Mouse (Mus musculus): ENCODE data around the gene Wdr74.
A peak's percentile ranks its signal among the peaks of the same experiment; 100 is the strongest.

Gene Wdr74

DNA sequence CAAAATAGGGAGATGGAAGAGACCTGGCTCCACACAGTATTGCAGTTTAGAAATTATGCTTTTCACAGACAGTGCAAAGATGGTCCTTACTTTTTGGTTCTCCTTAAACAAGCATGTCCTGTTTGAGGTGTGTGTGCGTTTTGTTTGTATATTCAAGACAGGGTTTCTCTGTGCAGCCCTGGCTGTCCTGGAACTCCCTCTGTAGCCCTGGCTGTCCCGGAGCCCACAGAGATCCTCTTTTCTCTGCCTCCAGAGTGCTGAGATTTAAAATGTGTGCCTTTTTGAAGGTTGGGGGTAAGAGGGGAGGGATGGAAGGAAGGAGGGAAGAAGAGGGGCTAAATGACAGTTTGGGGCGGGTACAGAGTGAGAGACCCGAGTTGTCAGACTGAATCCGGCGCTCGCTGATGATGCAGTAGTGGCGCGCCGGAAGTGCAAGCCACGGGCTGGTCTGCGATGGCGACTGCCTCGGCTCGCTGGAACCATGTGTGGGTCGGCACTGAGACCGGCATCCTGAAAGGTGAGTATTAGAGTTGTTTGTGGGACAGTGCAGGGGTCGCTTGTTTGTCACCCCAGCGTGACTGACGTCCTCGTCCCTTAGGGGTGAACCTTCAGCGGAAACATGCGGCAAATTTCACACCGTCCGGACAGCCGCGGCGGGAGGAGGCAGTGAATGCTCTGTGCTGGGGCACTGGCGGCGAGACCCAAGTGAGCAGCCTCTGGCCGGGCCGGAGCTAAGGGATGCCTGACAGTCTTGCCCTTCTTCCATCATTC, at the start of gene Wdr74:
Wdr74 (plus strand) TSS at position 439 of the 771 bp plus-strand sequence.
- DNase-seq (ENCODE audit: low read depth, low spot score), result peak; percentile 91

DNA sequence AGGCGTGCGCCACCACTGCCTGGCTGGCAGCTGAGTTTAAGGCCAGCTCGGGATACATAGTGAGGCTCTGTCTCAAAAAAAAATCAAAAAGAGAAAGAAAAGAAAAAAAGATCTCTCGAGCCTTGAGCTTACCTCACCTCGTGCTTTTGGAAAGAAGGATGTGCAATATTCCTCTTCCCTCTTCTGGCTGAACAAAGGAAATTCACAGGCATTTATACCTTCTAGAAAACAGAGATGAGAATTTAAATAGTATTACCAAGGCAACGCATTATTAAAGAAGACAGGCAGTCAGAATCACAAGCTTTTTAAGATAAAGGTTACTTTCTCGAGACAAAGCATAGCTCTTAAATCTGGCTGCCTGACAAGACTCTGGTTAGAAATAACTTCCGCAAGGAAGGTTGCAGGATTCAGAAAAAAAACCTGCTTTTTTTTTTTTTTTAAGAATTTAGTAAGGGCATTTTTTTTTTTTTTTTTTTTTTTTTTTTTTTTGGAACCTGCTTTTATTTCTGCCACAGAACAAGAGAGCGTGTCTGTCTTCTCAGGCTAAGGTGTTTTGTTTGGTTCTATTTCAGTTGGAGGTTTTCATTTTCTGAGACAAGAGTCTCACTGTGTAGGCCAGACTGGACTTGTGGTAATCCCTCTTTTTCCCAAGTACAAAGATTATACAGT, 43.6 kb upstream of the Wdr74 start:
- no peak for DNase-seq (ENCODE audit: low read depth, low spot score)
- Histone ChIP-seq H3K36me3 (ENCODE audit: control insufficient read depth, insufficient read depth, low read length, poor library complexity, severe bottlenecking) (no peaks in the 10 kb centered on the region), H3K27me3 (ENCODE audit: control insufficient read depth, insufficient read depth, low read length, poor library complexity, severe bottlenecking) (no peaks in the 10 kb centered on the region; the same call in 1 of the 2 replicates)

More for the DNA sequence above, at the start of gene Wdr74:
- no peaks in the 10 kb centered on the region for H3K27me3 ChIP-seq (ENCODE audit: control insufficient read depth, insufficient read depth, low read length, poor library complexity, severe bottlenecking)
- peaks cover 13% of the 10 kb centered on the region; the same call in 1 of the 2 replicates for H3K36me3 ChIP-seq (ENCODE audit: control insufficient read depth, insufficient read depth, low read length, poor library complexity, severe bottlenecking)

- H3K27me3 ChIP-seq (ENCODE audit: control insufficient read depth, insufficient read depth, low read length, poor library complexity, severe bottlenecking), result no peaks in the 10 kb centered on the region; the same call in 1 of the 2 replicates
- no peak for DNase-seq (ENCODE audit: low read depth, low spot score)
- H3K36me3 ChIP-seq (ENCODE audit: control insufficient read depth, insufficient read depth, low read length, poor library complexity, severe bottlenecking), result no peaks in the 10 kb centered on the region
Observed at GRCm38 (mm10) chr19:8692740-8693139, 42.9 kb upstream of the Wdr74 start.

GRCm38 (mm10) chr19:8695330-8695729, 40.3 kb upstream of the Wdr74 start:
- Histone ChIP-seq H3K36me3 (ENCODE audit: control insufficient read depth, insufficient read depth, low read length, poor library complexity, severe bottlenecking) (no peaks in the 10 kb centered on the region), H3K27me3 (ENCODE audit: control insufficient read depth, insufficient read depth, low read length, poor library complexity, severe bottlenecking) (no peaks in the 10 kb centered on the region)
- DNase-seq (ENCODE audit: low read depth, low spot score), result peak; percentile 71

- no peaks in the 10 kb centered on the region for H3K36me3 ChIP-seq (ENCODE audit: control insufficient read depth, insufficient read depth, low read length, poor library complexity, severe bottlenecking)
- no peak for DNase-seq (ENCODE audit: low read depth, low spot score)
Observed at GRCm38 (mm10) chr19:8699652-8700051, 36.0 kb upstream of the Wdr74 start.

GRCm38 (mm10) chr19:8702458-8702857, 33.2 kb upstream of the Wdr74 start:
- Histone ChIP-seq H3K36me3 (ENCODE audit: control insufficient read depth, insufficient read depth, low read length, poor library complexity, severe bottlenecking) (peaks cover 7% of the 10 kb centered on the region; the same call in 1 of the 2 replicates), H3K27me3 (ENCODE audit: control insufficient read depth, insufficient read depth, low read length, poor library complexity, severe bottlenecking) (no peaks in the 10 kb centered on the region)
- no peak for DNase-seq (ENCODE audit: low read depth, low spot score)

More at GRCm38 (mm10) chr19:8699652-8700051, 36.0 kb upstream of the Wdr74 start:
- no peaks in the 10 kb centered on the region for H3K27me3 ChIP-seq (ENCODE audit: control insufficient read depth, insufficient read depth, low read length, poor library complexity, severe bottlenecking)

GRCm38 (mm10) chr19:8703571-8703970, 32.1 kb upstream of the Wdr74 start:
- Histone ChIP-seq H3K36me3 (ENCODE audit: control insufficient read depth, insufficient read depth, low read length, poor library complexity, severe bottlenecking) (peaks cover 16% of the 10 kb centered on the region), H3K27me3 (ENCODE audit: control insufficient read depth, insufficient read depth, low read length, poor library complexity, severe bottlenecking) (no peaks in the 10 kb centered on the region)
- no peak for DNase-seq (ENCODE audit: low read depth, low spot score)

GRCm38 (mm10) chr19:8705026-8705708, 30.5 kb upstream of the Wdr74 start:
- DNase-seq (ENCODE audit: low read depth, low spot score), result no peak
- Histone ChIP-seq H3K27me3 (ENCODE audit: control insufficient read depth, insufficient read depth, low read length, poor library complexity, severe bottlenecking) (no peaks in the 10 kb centered on the region), H3K36me3 (ENCODE audit: control insufficient read depth, insufficient read depth, low read length, poor library complexity, severe bottlenecking) (peaks cover 31% of the 10 kb centered on the region)

- peaks cover 31% of the 10 kb centered on the region for H3K36me3 ChIP-seq (ENCODE audit: control insufficient read depth, insufficient read depth, low read length, poor library complexity, severe bottlenecking)
- no peaks in the 10 kb centered on the region for H3K27me3 ChIP-seq (ENCODE audit: control insufficient read depth, insufficient read depth, low read length, poor library complexity, severe bottlenecking)
- DNase-seq (ENCODE audit: low read depth, low spot score), result no peak
Observed at GRCm38 (mm10) chr19:8706132-8706667, 29.4 kb upstream of the Wdr74 start.

- DNase-seq (ENCODE audit: low read depth, low spot score), result no peak
- Histone ChIP-seq H3K36me3 (ENCODE audit: control insufficient read depth, insufficient read depth, low read length, poor library complexity, severe bottlenecking) (peaks cover 31% of the 10 kb centered on the region), H3K27me3 (ENCODE audit: control insufficient read depth, insufficient read depth, low read length, poor library complexity, severe bottlenecking) (no peaks in the 10 kb centered on the region)
Observed at GRCm38 (mm10) chr19:8706930-8707329, 28.7 kb upstream of the Wdr74 start.

DNA sequence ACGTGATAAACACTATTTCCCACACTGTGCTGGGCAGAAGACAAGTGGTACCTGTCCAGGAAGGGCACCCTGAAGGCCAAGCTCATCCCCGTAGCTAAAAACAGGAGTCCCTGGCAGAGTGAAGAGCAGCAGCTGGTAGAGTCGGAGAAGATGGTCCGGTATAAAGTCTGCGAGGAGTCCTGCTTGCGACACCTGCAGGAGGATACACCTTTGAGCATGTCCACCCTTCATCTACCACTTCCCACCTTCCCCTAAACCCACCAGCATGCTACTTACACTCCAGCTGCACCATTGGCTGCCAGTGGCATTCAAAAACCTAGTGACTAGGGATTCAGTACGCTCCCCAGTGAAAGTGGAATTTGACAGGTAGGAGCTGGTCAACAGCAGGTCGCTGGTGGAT, 26.7 kb upstream of the Wdr74 start:
- no peak for DNase-seq (ENCODE audit: low read depth, low spot score)
- Histone ChIP-seq H3K27me3 (ENCODE audit: control insufficient read depth, insufficient read depth, low read length, poor library complexity, severe bottlenecking) (no peaks in the 10 kb centered on the region), H3K36me3 (ENCODE audit: control insufficient read depth, insufficient read depth, low read length, poor library complexity, severe bottlenecking) (peaks cover 31% of the 10 kb centered on the region)

DNA sequence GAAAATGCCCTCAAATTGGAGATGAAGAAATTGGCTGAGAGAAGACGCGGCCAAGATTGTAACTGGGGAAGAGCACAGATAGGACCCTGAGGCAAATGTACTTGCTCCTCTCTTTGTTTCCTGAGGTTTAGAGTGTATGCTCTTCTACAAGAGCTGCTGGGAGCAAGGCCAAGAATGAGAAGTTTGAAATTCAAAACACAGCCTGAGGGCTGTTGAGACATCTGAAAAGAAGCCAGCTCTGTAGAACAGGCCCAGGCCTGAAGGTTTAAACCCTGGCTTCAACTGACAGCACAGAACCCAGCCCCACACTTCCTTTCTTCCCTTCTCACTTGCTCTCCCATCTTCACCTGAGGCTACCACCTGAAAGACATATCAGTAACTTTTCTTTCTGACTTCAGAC, 25.6 kb upstream of the Wdr74 start:
- H3K36me3 ChIP-seq (ENCODE audit: control insufficient read depth, insufficient read depth, low read length, poor library complexity, severe bottlenecking), result peaks cover 31% of the 10 kb centered on the region
- H3K27me3 ChIP-seq (ENCODE audit: control insufficient read depth, insufficient read depth, low read length, poor library complexity, severe bottlenecking), result no peaks in the 10 kb centered on the region
- DNase-seq (ENCODE audit: low read depth, low spot score), result no peak

- H3K27me3 ChIP-seq (ENCODE audit: control insufficient read depth, insufficient read depth, low read length, poor library complexity, severe bottlenecking), result no peaks in the 10 kb centered on the region
- DNase-seq (ENCODE audit: low read depth, low spot score), result no peak
Observed at GRCm38 (mm10) chr19:8711506-8711905, 24.1 kb upstream of the Wdr74 start.

DNA sequence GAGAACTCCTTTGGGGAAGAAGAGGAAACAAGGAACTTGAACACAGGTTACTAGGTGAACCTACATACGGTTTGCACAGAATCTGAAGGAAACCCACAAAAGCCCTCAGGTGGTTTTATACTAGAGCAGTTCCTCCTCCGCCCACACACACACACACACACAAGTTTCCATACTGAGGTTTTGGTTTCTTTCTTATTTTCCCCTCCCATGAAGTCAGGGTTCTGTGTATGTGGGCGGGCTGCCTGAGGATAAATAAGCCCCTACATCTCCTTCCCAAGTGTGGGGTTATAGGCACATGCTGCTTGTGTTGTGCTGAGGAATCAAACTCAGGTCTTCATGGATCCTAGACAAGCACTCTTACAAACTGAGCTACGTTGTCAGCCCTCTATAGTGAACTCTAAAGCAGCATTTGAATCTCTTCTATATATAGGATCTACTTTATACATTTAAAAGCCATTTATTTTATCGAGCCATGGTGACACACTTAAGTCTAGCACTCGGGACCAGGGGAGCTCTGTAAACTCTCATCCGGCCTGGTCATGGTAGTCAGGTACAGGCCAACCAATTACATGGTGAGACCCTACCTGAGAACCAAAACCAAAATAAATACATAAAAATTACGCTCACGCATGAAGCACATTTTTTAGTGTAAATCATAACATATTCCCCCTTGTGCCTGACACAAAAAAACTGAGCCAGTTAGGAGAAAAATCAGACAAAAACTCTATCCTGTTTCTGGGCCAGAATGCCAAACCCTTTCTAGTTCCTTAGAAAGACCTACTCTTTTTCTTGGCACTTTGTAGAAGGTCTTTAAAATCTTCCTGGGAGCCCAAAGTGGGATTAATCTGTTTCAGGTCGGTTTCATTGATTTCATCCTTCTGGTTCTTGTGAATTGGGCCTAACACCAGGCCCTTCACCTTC, 23.4 kb upstream of the Wdr74 start:
- H3K36me3 ChIP-seq (ENCODE audit: control insufficient read depth, insufficient read depth, low read length, poor library complexity, severe bottlenecking), result peaks cover 26% of the 10 kb centered on the region
- no peaks in the 10 kb centered on the region for H3K27me3 ChIP-seq (ENCODE audit: control insufficient read depth, insufficient read depth, low read length, poor library complexity, severe bottlenecking)
- DNase-seq (ENCODE audit: low read depth, low spot score), result peak; percentile 88

More at GRCm38 (mm10) chr19:8711506-8711905, 24.1 kb upstream of the Wdr74 start:
- H3K36me3 ChIP-seq (ENCODE audit: control insufficient read depth, insufficient read depth, low read length, poor library complexity, severe bottlenecking), result peaks cover 30% of the 10 kb centered on the region
